Mouse (Mus musculus) embryo, embryonic 10 days (tissue): ENCODE data around the gene Smc4.
A peak's percentile ranks its signal among the peaks of the same experiment; 100 is the strongest.

ENCODE experiments used
- DNase-seq: peaks from one replicate; pipeline ENCODE4 v3.0.0-alpha.2; 2015; ENCODE audit warnings: low spot score

Gene Smc4

GRCm38 (mm10) chr3:69004437-69005337, at the start of gene Smc4, which contains the start of gene Ift80:
Gene Smc4 (plus strand): TSS chr3:69004738.
Gene Ift80 (minus strand): TSS chr3:69004570.
- peak; percentile 96 for DNase-seq

DNA sequence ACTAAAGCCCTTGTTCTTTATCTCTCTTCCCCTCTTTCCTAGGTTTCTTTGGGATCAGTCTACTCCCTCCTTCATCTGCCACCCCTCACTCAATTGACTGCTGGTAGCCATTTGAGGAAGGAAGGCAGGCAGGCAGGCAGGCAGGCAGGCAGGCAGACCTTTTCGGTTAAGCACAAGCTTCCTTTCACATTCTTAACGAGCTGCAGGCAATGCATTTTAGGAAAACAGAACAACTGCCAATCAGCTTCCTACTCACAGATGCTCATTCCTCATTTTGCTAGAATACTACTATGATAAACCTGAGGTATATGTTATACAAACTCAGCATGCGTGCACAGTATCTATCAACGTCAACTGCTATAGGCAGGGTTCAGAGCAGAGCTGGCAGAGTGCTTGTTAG, 48.1 kb upstream of the Smc4 start:
- no peak for DNase-seq

DNA sequence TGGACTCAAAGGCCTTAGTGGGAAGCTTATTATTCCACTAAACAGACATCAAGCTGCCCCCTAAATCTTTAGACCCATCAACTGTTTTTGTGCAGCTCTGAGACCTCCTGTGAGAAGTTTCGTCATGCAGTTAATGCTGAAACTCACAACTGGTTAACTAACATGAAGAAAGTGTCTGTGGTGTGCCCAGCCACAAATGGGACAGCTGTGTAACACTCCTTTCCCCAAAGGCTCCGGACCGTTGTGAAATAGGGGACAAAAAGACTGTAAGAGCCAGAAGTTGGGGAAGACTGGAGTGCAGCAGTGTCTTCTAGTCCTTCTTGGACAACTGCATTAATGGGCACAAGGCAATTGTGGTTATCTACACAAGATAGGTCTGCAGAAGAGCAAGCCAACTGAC, 47.1 kb upstream of the Smc4 start:
- no peak for DNase-seq

DNA sequence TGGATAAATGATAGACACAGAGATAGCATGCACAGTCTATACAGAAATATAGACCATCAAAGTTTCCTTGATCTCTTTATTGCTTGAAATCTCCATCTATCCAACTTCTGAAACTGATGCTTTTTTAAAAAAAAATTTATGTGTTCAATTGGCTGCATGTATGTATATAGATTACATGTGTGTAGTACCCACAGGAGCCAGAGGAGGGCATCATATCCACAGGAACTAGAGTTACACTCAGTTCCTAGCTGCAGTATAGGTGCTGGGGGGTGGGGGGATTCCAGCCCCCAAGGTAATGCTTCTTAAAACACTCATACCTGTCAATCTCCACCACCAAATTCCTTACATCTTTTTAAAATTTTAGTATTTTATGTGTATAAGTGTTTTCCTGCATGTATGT, 39.9 kb upstream of the Smc4 start:
- no peak for DNase-seq

DNA sequence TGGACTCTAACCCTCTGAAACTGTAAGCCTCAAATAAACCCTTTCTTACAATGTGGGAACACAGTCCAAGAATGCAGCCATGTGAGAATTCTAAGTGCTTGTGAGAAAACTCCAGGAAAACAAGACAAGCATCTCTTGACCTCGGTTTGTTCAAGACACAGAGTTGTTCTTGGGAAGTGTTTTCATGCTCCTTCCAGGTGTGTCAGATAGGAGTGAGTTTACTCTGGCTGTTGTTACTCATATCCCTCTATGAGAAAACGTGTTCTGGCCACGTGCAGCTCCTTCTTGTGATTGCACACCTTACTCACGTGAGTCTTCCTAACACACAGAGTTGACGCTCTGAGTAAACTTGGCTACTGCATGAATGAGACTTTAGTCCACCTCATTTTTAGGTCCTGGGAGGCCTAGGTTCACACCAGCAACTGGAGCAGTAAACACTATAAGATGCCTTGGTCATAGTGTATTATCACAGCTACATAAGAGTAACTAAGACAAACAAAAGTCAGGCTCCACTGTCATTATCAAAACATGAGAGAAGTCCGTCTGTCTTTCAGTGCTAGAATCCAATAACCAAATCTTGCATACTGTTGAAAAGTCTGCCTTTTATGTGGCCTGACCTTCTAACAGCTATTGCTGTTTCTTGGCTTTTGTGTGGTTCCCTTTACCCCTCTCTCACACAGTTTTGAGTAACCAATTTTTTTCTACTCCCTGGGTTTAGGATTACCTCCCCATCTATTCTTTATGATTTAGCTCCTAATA, 37.8 kb upstream of the Smc4 start:
- no peak for DNase-seq

DNA sequence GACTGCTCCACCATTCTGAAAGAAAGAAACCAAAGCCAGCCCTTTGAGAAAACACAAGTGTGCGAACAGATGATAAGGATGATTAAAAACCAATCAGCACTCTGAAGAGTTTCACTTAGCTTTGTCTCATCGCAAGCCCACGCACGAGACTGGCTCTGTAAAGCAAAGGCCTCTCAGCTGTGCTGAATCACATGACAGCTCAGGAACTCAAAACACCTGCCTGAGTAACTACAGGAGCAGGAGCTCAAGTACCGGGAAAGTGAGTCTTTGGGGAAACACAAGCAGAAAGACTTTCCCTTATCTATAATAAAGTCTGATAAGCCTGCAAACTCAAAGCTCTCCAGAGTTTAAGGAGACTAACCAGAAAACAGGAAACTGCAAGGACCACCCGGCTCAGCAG, 37.1 kb upstream of the Smc4 start:
- no peak for DNase-seq

DNA sequence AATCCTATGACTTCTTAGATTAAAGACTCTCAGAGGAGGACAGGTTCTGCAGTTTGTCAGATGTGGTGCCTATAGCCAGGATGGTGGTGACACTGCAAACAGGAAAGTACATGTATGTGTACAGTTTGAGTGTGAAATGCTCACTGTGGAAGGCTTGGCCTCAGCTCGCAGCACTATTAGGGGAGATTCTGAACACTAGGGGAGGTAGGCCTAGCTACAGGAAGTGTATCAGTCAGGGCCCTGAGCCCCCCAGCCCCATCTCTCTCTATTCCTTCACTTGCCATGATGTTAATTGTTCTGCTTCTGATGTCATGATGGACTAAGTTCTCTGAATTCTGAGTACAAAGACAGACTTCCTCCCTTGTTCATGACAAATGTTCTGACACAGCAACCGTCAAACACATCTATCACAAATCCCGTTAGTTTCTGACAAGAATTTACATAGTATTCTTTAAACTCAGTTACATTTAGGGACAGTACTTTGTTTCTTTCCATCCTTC, 35.4 kb upstream of the Smc4 start:
- DNase-seq = no peak

- no peak for DNase-seq
Observed at GRCm38 (mm10) chr3:68973574-68973973, 31.0 kb upstream of the Smc4 start.

- no peak for DNase-seq
Observed at GRCm38 (mm10) chr3:68974639-68975532, 29.7 kb upstream of the Smc4 start.

- peak; percentile 5 for DNase-seq
Observed at GRCm38 (mm10) chr3:68975533-68976490, 28.7 kb upstream of the Smc4 start.

GRCm38 (mm10) chr3:68977696-68978095, 26.8 kb upstream of the Smc4 start:
- no peak for DNase-seq

DNA sequence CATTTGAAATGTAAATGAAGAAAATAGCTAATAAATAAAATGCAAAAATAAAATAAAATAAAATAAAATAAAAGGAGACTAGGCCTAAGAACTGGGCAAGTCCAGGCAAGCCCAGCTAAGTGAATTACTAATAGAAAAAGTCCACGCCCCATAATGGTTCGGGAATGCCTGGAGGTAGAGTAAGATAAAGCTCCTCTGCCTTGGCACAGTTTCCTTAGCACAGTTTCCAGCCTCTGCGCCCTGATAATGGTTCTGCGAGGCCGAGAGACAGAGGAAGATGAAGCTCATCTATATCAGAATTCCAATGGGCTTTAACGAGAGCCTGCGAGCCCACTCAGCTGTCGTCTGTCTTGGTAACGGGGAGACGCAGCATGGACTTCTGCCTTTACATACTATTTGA, 25.4 kb upstream of the Smc4 start:
- no peak for DNase-seq

DNA sequence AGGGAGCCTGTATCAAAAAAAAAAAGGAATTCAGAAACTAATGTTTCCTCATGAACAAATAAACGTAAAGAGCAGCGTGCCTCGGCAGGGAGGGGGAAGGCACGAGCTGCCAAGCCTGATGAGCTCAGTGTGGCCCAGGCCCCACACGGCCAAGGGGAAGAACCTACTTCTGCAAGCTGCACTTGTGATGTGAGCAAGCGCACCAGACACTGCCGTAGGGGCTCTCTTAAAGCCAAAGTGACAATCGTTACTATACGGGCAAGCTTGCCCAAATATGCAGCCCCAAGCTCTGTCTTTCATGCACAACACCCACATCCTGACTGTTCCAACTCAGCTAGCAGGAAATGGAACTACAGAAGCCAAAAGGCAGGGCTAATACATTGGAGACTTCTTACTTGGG, 23.6 kb upstream of the Smc4 start:
- DNase-seq = no peak

DNA sequence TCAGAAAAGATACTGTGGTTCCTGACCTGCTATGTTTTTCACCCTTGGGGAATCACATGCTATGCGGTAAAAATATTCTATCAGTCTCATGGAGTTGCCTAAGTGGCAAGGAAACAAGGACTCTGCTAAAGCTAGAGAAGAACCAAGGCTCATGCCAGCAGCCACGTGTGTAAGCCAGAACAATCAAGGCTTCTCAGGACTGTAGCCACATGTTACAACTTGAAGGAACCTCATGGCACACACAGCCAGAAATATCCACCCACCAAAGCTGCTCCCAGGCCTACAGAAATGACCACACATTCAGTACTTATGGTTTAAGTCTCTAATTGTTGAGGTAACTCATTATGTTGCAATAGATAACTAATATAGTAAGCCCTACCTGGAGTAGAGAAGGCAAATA, 18.0 kb upstream of the Smc4 start:
- DNase-seq = no peak

GRCm38 (mm10) chr3:69002781-69003180, 1.8 kb upstream of the Smc4 start:
- no peak for DNase-seq

DNA sequence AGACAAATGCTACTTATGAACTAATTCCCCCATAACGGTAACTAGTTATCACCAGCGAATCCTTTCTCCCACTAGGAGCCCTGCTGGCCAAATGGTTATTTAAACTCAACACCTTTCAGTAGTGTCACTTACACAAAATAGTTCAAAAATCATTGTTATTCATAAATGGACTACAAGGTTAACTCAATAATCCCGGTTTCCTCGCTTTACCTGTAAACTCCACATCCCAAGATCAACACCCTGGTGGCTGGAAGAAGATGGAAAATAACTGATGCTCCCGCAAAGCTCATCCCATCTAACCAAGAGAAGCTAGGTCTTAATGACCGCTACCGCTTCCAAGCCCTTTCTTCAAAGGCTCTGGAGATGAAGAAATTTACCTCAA, 492 bp upstream of the Smc4 start:
- DNase-seq = peak; percentile 29

- peak; percentile 58 for DNase-seq
Observed at GRCm38 (mm10) chr3:69005338-69006245, 1.1 kb downstream of the Smc4 start.

GRCm38 (mm10) chr3:69006246-69006760, 1.8 kb downstream of the Smc4 start:
- DNase-seq = no peak

GRCm38 (mm10) chr3:69008873-69009272, 4.3 kb downstream of the Smc4 start:
- no peak for DNase-seq

DNA sequence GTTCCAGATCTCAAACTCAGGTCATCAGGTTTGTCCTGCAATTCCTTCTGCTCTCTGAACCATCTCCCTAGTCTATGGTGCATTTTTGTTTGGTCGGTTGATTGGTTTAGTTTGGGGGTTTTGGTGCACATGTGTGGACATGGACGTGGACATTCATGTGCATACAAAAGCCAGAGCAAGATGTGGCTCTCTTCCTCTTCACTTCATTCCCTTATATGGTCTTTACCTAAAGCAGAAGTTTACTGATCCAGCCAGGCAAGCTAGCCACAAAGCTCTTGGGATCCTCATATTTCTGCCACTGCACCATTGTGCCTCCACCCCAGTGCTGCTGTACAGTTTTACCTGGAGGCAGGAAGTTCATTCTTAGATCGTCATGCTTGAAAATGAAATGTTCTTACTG, 12.6 kb downstream of the Smc4 start:
- no peak for DNase-seq
